In the genomic region with DNA sequence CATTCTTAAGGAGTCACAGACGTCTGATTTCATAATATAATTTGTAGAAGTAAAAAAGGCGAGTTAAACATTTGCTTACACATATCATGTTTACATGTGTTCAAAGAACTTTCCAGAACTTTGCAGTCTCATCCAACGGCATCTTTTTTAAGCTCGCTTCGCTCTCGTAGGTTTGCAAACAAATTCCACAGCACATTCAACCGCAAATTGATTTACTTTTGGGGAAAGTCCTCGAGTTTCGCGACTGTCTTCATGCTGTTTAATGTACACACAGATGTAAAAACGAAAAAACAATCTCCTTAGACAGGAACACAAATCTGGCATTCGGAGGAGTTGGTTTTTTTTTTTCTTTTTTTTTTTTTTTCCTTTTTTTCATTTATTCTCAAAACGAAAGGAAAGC, we compare ENCODE assay signal across 22 mouse cellular contexts.
DNase-seq lines count a peak whose midpoint lies in the region; ATAC-seq and TF ChIP-seq lines count a peak whose summit lies in the region.
"Had no signal": no experiment of that assay in that cellular context is flagged by ENCODE, and none has a peak within 500 bp of the region (broad histone marks: within the 10 kb centered on the region; RNA-seq: fewer than 3 reads in every experiment).

No protein-coding gene starts in this region.

- no peaks in the 10 kb centered on the region for H3K27me3 ChIP-seq in forebrain, postnatal 0 days (ENCODE audit: insufficient read depth, low read length)
- H3K27me3 ChIP-seq in forebrain, embryonic 12.5 days: no peaks in the 10 kb centered on the region
- H3K27me3 ChIP-seq in lung, embryonic 14.5 days (ENCODE audit: insufficient read depth, low read length): no peaks in the 10 kb centered on the region
- no peaks in the 10 kb centered on the region for H3K27me3 ChIP-seq in embryonic facial prominence, embryonic 14.5 days (replicated peaks; ENCODE audit: control insufficient read depth, insufficient read depth, low read length)
- H3K27me3 ChIP-seq: embryonic facial prominence, embryonic 12.5 days; forebrain, embryonic 13.5 days; forebrain, embryonic 15.5 days had no signal

- H3K4me2 ChIP-seq in forebrain, postnatal 0 days (ENCODE audit: low read depth): no peak overlapping the region
- no peak overlapping the region for H3K4me2 ChIP-seq in forebrain, embryonic 12.5 days
- no peak overlapping the region for H3K4me2 ChIP-seq in lung, embryonic 14.5 days
- H3K4me2 ChIP-seq in embryonic facial prominence, embryonic 14.5 days (ENCODE audit: low read depth, low read length): no peak overlapping the region
- H3K4me2 ChIP-seq: embryonic facial prominence, embryonic 12.5 days; forebrain, embryonic 13.5 days; forebrain, embryonic 15.5 days had no signal

- 54% methylated on average over 13 of the region's 13 CpGs for WGBS in forebrain, postnatal 0 days
- WGBS in forebrain, embryonic 12.5 days: 86% methylated on average over 13 of the region's 13 CpGs
- WGBS in lung, embryonic 14.5 days: 56% methylated on average over 13 of the region's 13 CpGs
- 54% methylated on average over 13 of the region's 13 CpGs for WGBS in embryonic facial prominence, embryonic 14.5 days

- H3K9ac ChIP-seq in forebrain, postnatal 0 days: no peak overlapping the region
- H3K9ac ChIP-seq in forebrain, embryonic 12.5 days: no peak overlapping the region
- H3K9ac ChIP-seq in lung, embryonic 14.5 days: no peak overlapping the region
- H3K9ac ChIP-seq in embryonic facial prominence, embryonic 14.5 days (ENCODE audit: low read depth, low read length): no peak overlapping the region
- H3K9ac ChIP-seq: embryonic facial prominence, embryonic 12.5 days; forebrain, embryonic 13.5 days; forebrain, embryonic 15.5 days had no signal

- H3K4me1 ChIP-seq in forebrain, postnatal 0 days (ENCODE audit: insufficient read depth): no peaks in the 10 kb centered on the region
- H3K4me1 ChIP-seq in forebrain, embryonic 12.5 days: peaks cover 10% of the 10 kb centered on the region
- no peaks in the 10 kb centered on the region for H3K4me1 ChIP-seq in lung, embryonic 14.5 days (ENCODE audit: insufficient read depth)
- peaks cover 11% of the 10 kb centered on the region; the same call in 1 of the 2 replicates for H3K4me1 ChIP-seq in embryonic facial prominence, embryonic 14.5 days (ENCODE audit: control insufficient read depth, insufficient read depth, low read length)

- H3K36me3 ChIP-seq in forebrain, postnatal 0 days (ENCODE audit: insufficient read depth): no peaks in the 10 kb centered on the region
- H3K36me3 ChIP-seq in forebrain, embryonic 12.5 days (replicated peaks): no peaks in the 10 kb centered on the region
- H3K36me3 ChIP-seq in lung, embryonic 14.5 days (ENCODE audit: insufficient read depth): no peaks in the 10 kb centered on the region
- H3K36me3 ChIP-seq in embryonic facial prominence, embryonic 14.5 days (ENCODE audit: control insufficient read depth, insufficient read depth, low read length): no peaks in the 10 kb centered on the region
- H3K36me3 ChIP-seq: embryonic facial prominence, embryonic 12.5 days; forebrain, embryonic 10.5 days; forebrain, embryonic 15.5 days had no signal

- no peak for TF ChIP-seq CTCF in forebrain, postnatal 0 days (IDR thresholded peaks at IDR 0.05; ENCODE audit: low read depth)
- no peak for TF ChIP-seq CTCF in lung, embryonic 14.5 days (IDR thresholded peaks at IDR 0.05; ENCODE audit: low read depth)

- intact Hi-C loops in heart, postnatal 10 days (cut with DNase I): no loop called here

- H3K27ac ChIP-seq in forebrain, postnatal 0 days (ENCODE audit: low read depth, low read length): no peak overlapping the region
- H3K27ac ChIP-seq in forebrain, embryonic 12.5 days: no peak overlapping the region
- H3K27ac ChIP-seq in lung, embryonic 14.5 days (ENCODE audit: low read depth): no peak overlapping the region
- no peak overlapping the region for H3K27ac ChIP-seq in embryonic facial prominence, embryonic 14.5 days (replicated peaks; ENCODE audit: low read depth, low read length)
- H3K27ac ChIP-seq: forebrain, embryonic 10.5 days; forebrain, embryonic 13.5 days; forebrain, embryonic 15.5 days had no signal

- 0 out of 2 replicates have a peak, but pooled peaks cover 4% of the 10 kb centered on the region for H3K9me3 ChIP-seq in forebrain, postnatal 0 days (ENCODE audit: low read length)
- H3K9me3 ChIP-seq in forebrain, embryonic 12.5 days: no peaks in the 10 kb centered on the region
- H3K9me3 ChIP-seq in lung, embryonic 14.5 days (ENCODE audit: low read depth, low read length): no peaks in the 10 kb centered on the region
- H3K9me3 ChIP-seq in embryonic facial prominence, embryonic 14.5 days (ENCODE audit: control insufficient read depth, low read length): no peaks in the 10 kb centered on the region
- H3K9me3 ChIP-seq: embryonic facial prominence, embryonic 12.5 days; forebrain, embryonic 10.5 days; forebrain, embryonic 13.5 days; forebrain, embryonic 15.5 days had no signal

- peak; percentile 25; the same call in 1 of the 2 replicates for ATAC-seq in forebrain, postnatal 0 days
- no peak for ATAC-seq in forebrain, embryonic 12.5 days (ENCODE audit: low FRiP score)
- no peak for ATAC-seq in lung, embryonic 14.5 days (ENCODE audit: insufficient read depth)
- no peak for ATAC-seq in embryonic facial prominence, embryonic 14.5 days (ENCODE audit: low read depth)
- ATAC-seq: forebrain, embryonic 13.5 days; forebrain, embryonic 15.5 days had no signal

- H3K4me3 ChIP-seq in forebrain, postnatal 0 days (ENCODE audit: low read depth, low read length): no peak overlapping the region
- H3K4me3 ChIP-seq in forebrain, embryonic 12.5 days (replicated peaks): no peak overlapping the region
- H3K4me3 ChIP-seq in lung, embryonic 14.5 days (ENCODE audit: low read depth, low read length): no peak overlapping the region
- no peak overlapping the region for H3K4me3 ChIP-seq in embryonic facial prominence, embryonic 14.5 days (ENCODE audit: low read depth, low read length)
- H3K4me3 ChIP-seq: embryonic facial prominence, embryonic 12.5 days; erythroblast, embryonic 14.5 days; forebrain, embryonic 10.5 days; forebrain, embryonic 13.5 days; forebrain, embryonic 15.5 days had no signal

- DNase-seq in forebrain, postnatal 0 days: peak; percentile 66
- peak; percentile 9 for DNase-seq in lung, embryonic 14.5 days
- no peak for DNase-seq in lung, postnatal 36 days
- peak; percentile 60 for DNase-seq in brain, embryonic 18.5 days (ENCODE audit: low read depth, low spot score)
- DNase-seq in embryonic facial prominence, embryonic 14.5 days (ENCODE audit: low spot score): peak; percentile 74
- no peak for DNase-seq in retina, embryonic 14.5 days (ENCODE audit: low spot score)
- DNase-seq in heart, postnatal 10 days: no peak
- DNase-seq: adrenal gland, adult 2 months; adrenal gland, postnatal 10 days; adrenal gland, postnatal 25 days; cerebellum, adult 11-12 months; cerebellum, adult 2 months; cerebellum, adult 9-11 months; cerebellum, postnatal 14 days; cerebellum, postnatal 36 days; embryo, embryonic 11 days had no signal

Comparison
In these comparisons a context has a peak if more than half of its experiments do, and no peak if none do; other contexts are left out.
1. DNase-seq: peak in forebrain, postnatal 0 days (single experiment), lung, embryonic 14.5 days (single experiment), brain, embryonic 18.5 days (single experiment) and embryonic facial prominence, embryonic 14.5 days (single experiment); none in lung, postnatal 36 days (single experiment), retina, embryonic 14.5 days (single experiment) and heart, postnatal 10 days (0 of 2).